Mouse (Mus musculus) C2C12 (cell line): ENCODE data around the gene Ilf2.

ENCODE experiments used
- CTCF ChIP-seq: IDR thresholded peaks from one replicate; pipeline ENCODE4 v1.5.1; 2011; ENCODE audit not compliant: control insufficient read depth, insufficient read depth, insufficient read length
- FOSL1 ChIP-seq: IDR thresholded peaks from one replicate; pipeline ENCODE4 v1.8.0; 2011; ENCODE audit warnings: mild to moderate bottlenecking, low read length; ENCODE audit not compliant: poor library complexity, insufficient read depth, severe bottlenecking
- MYOD1 ChIP-seq: IDR thresholded peaks from one replicate; pipeline ENCODE4 v1.6.1; 2011; ENCODE audit warnings: low read depth; ENCODE audit not compliant: control insufficient read depth, insufficient read length

- TF ChIP-seq CTCF (no peak), MYOD1 (no peak), FOSL1 (no peak)
Measured at GRCm38 (mm10) chr3:90509747-90510123, 33.8 kb downstream of the Ilf2 start.
